In genomic region chr4:105312643-105313042, GRCm38 (mm10) we compare ENCODE assay signal across 15 mouse cellular contexts.
"Had no signal": no experiment of that assay in that cellular context is flagged by ENCODE, and none has a peak within 500 bp of the region (broad histone marks: within the 10 kb centered on the region; RNA-seq: fewer than 3 reads in every experiment).

No protein-coding gene starts in this region.

- H3K9me3 ChIP-seq: liver, embryonic 15.5 days; lung, embryonic 15.5 days; megakaryocyte, embryonic 14.5 days; midbrain, embryonic 10.5 days; neural tube, embryonic 12.5 days; neural tube, embryonic 15.5 days; stomach, embryonic 15.5 days had no signal

- H3K36me3 ChIP-seq: liver, embryonic 15.5 days; lung, embryonic 15.5 days; midbrain, embryonic 10.5 days; neural tube, embryonic 12.5 days; neural tube, embryonic 15.5 days; stomach, embryonic 15.5 days had no signal

- H3K9ac ChIP-seq: liver, embryonic 15.5 days; lung, embryonic 15.5 days; neural tube, embryonic 12.5 days; neural tube, embryonic 15.5 days; stomach, embryonic 15.5 days had no signal

- H3K4me3 ChIP-seq: left cerebral cortex, adult 2 months; liver, embryonic 15.5 days; lung, embryonic 15.5 days; megakaryocyte, embryonic 14.5 days; midbrain, embryonic 10.5 days; neural tube, embryonic 12.5 days; neural tube, embryonic 15.5 days; stomach, embryonic 15.5 days had no signal

- H3K4me2 ChIP-seq: liver, embryonic 11.5 days; liver, embryonic 15.5 days; lung, embryonic 15.5 days; neural tube, embryonic 12.5 days; neural tube, embryonic 15.5 days; stomach, embryonic 15.5 days had no signal

- H3K27ac ChIP-seq: left cerebral cortex, adult 2 months; liver, embryonic 15.5 days; lung, embryonic 15.5 days; midbrain, embryonic 10.5 days; neural tube, embryonic 12.5 days; neural tube, embryonic 15.5 days; stomach, embryonic 15.5 days had no signal

- DNase-seq: layer of hippocampus, postnatal 36 days; midbrain, embryonic 14.5 days; right cerebral cortex, adult 18-20 months; right cerebral cortex, postnatal 14 days; spleen, adult 18-20 months; thymus, postnatal 25 days had no signal

- H3K4me1 ChIP-seq: midbrain, embryonic 10.5 days; neural tube, embryonic 12.5 days; neural tube, embryonic 15.5 days; stomach, embryonic 15.5 days had no signal

- H3K27me3 ChIP-seq: liver, embryonic 15.5 days; lung, embryonic 15.5 days; neural tube, embryonic 12.5 days; neural tube, embryonic 15.5 days; stomach, embryonic 15.5 days had no signal
